Mouse (Mus musculus): ENCODE data around the gene Ccdc88c. TPM values are rescaled to one million over a fixed set of nuclear protein-coding genes. Genes with fewer than 3 reads are reported as not detected.
A peak's percentile ranks its signal among the peaks of the same experiment; 100 is the strongest.

Ccdc88c gene
- total RNA-seq, 2 experiments from 2014 or later = 57.8 to 100 TPM

- no peak for ATAC-seq (replicated peaks; ENCODE audit: low FRiP score, low TSS enrichment, poor library complexity, severe bottlenecking)
Observed at GRCm38 (mm10) chr12:100945501-100945900, 83.4 kb downstream of the Ccdc88c start.

- ATAC-seq (replicated peaks; ENCODE audit: low FRiP score, low TSS enrichment, poor library complexity, severe bottlenecking) = no peak
Observed at GRCm38 (mm10) chr12:100944921-100945336, 83.9 kb downstream of the Ccdc88c start.

GRCm38 (mm10) chr12:100943146-100943545 lies 85.7 kb downstream of the Ccdc88c start:
- no peak for ATAC-seq (replicated peaks; ENCODE audit: low FRiP score, low TSS enrichment, poor library complexity, severe bottlenecking)

- no peak for ATAC-seq (replicated peaks; ENCODE audit: low FRiP score, low TSS enrichment, poor library complexity, severe bottlenecking)
Observed at GRCm38 (mm10) chr12:100941361-100941760, 87.5 kb downstream of the Ccdc88c start.

- ATAC-seq (replicated peaks; ENCODE audit: low FRiP score, low TSS enrichment, poor library complexity, severe bottlenecking) = no peak
Observed at GRCm38 (mm10) chr12:100937441-100938360, 91.2 kb downstream of the Ccdc88c start.

- no peak for ATAC-seq (replicated peaks; ENCODE audit: low FRiP score, low TSS enrichment, poor library complexity, severe bottlenecking)
Observed at GRCm38 (mm10) chr12:100936737-100937136, 92.1 kb downstream of the Ccdc88c start.

GRCm38 (mm10) chr12:100936116-100936515 lies 92.7 kb downstream of the Ccdc88c start:
- ATAC-seq (replicated peaks; ENCODE audit: low FRiP score, low TSS enrichment, poor library complexity, severe bottlenecking) = peak; percentile 64

GRCm38 (mm10) chr12:100934796-100935195 lies 94.1 kb downstream of the Ccdc88c start:
- ATAC-seq (replicated peaks; ENCODE audit: low FRiP score, low TSS enrichment, poor library complexity, severe bottlenecking) = no peak

GRCm38 (mm10) chr12:100931653-100932052 lies 97.2 kb downstream of the Ccdc88c start:
- no peak for ATAC-seq (replicated peaks; ENCODE audit: low FRiP score, low TSS enrichment, poor library complexity, severe bottlenecking)

GRCm38 (mm10) chr12:100928286-100928685 lies 100.6 kb downstream of the Ccdc88c start:
- no peak for ATAC-seq (replicated peaks; ENCODE audit: low FRiP score, low TSS enrichment, poor library complexity, severe bottlenecking)

GRCm38 (mm10) chr12:100925644-100926619 lies 102.9 kb downstream of the Ccdc88c start:
- ATAC-seq (replicated peaks; ENCODE audit: low FRiP score, low TSS enrichment, poor library complexity, severe bottlenecking) = peak; percentile 71

GRCm38 (mm10) chr12:100924646-100925339 lies 104.1 kb downstream of the Ccdc88c start:
- no peak for ATAC-seq (replicated peaks; ENCODE audit: low FRiP score, low TSS enrichment, poor library complexity, severe bottlenecking)

- no peak for ATAC-seq (replicated peaks; ENCODE audit: low FRiP score, low TSS enrichment, poor library complexity, severe bottlenecking)
Observed at GRCm38 (mm10) chr12:100910731-100911130, 118.1 kb downstream of the Ccdc88c start.

- ATAC-seq (replicated peaks; ENCODE audit: low FRiP score, low TSS enrichment, poor library complexity, severe bottlenecking) = no peak
Observed at GRCm38 (mm10) chr12:100909765-100910164, 119.1 kb downstream of the Ccdc88c start.

- no peak for ATAC-seq (replicated peaks; ENCODE audit: low FRiP score, low TSS enrichment, poor library complexity, severe bottlenecking)
Observed at GRCm38 (mm10) chr12:100908298-100909034, 120.4 kb downstream of the Ccdc88c start.

GRCm38 (mm10) chr12:100907598-100908297 lies 121.1 kb downstream of the Ccdc88c start, which contains the start of gene Gpr68:
Gene Gpr68 (minus strand): TSS chr12:100908198.
- ATAC-seq (replicated peaks; ENCODE audit: low FRiP score, low TSS enrichment, poor library complexity, severe bottlenecking) = peak; percentile 23; the same call in 1 of the 2 replicates

- no peak for ATAC-seq (replicated peaks; ENCODE audit: low FRiP score, low TSS enrichment, poor library complexity, severe bottlenecking)
Observed at GRCm38 (mm10) chr12:100906861-100907260, 122.0 kb downstream of the Ccdc88c start.

GRCm38 (mm10) chr12:100903761-100904160 lies 125.1 kb downstream of the Ccdc88c start:
- no peak for ATAC-seq (replicated peaks; ENCODE audit: low FRiP score, low TSS enrichment, poor library complexity, severe bottlenecking)
